Mouse (Mus musculus): Measurements from ENCODE around the gene Ythdf2. TPM values are rescaled to one million over a fixed set of nuclear protein-coding genes. Genes with fewer than 3 reads are reported as not detected.

Ythdf2 gene
- 33.8 and 40.8 TPM in 2 replicates for polyA plus RNA-seq (2012; rRNA removed)

GRCm38 (mm10) chr4:132211953-132212734 lies at the start of gene Ythdf2:
TSS of gene Ythdf2 (minus strand) at chr4:132212303.

GRCm38 (mm10) chr4:132144080-132144841 lies 67.8 kb downstream of the Ythdf2 start, which contains the start of gene Oprd1:
TSS of gene Oprd1 (minus strand) at chr4:132144486.

Other genes with a start within 250 kb of the Ythdf2 start
- gene Gm10300, start 137.6 kb downstream of the Ythdf2 start, polyA plus RNA-seq (2012; rRNA removed), result 0.04 TPM in 1 of 2 replicates, not detected in the other
- 104 and 111 TPM in 2 replicates for gene Epb41, start 137.0 kb downstream of the Ythdf2 start, polyA plus RNA-seq (2012; rRNA removed)
- 0.20 and 0.41 TPM in 2 replicates for gene Oprd1, start 67.8 kb downstream of the Ythdf2 start, polyA plus RNA-seq (2012; rRNA removed)
- 38.4 and 38.6 TPM in 2 replicates for gene Gmeb1, start 49.3 kb upstream of the Ythdf2 start, polyA plus RNA-seq (2012; rRNA removed)
- 28.0 and 31.5 TPM in 2 replicates for gene Taf12, start 62.1 kb upstream of the Ythdf2 start, polyA plus RNA-seq (2012; rRNA removed)
- gene Rab42, start 91.1 kb upstream of the Ythdf2 start, polyA plus RNA-seq (2012; rRNA removed), result 1.0 and 1.3 TPM in 2 replicates
- 31.8 and 35.1 TPM in 2 replicates for gene Trnau1ap, start 117.2 kb upstream of the Ythdf2 start, polyA plus RNA-seq (2012; rRNA removed)
- 30.0 and 31.2 TPM in 2 replicates for gene Rcc1, start 141.3 kb upstream of the Ythdf2 start, polyA plus RNA-seq (2012; rRNA removed)
- gene Phactr4, start 210.2 kb upstream of the Ythdf2 start, polyA plus RNA-seq (2012; rRNA removed), result 18.2 and 19.2 TPM in 2 replicates